Mouse (Mus musculus): ENCODE measurements around the gene Tsga10ip. TPM values are rescaled to one million over a fixed set of nuclear protein-coding genes. Genes with fewer than 3 reads are reported as not detected.

Gene Tsga10ip
- polyA plus RNA-seq, 1 experiment from 2014 or later: not detected

GRCm38 (mm10) chr19:5345297-5346131, 56.8 kb downstream of the Tsga10ip start:
- H3K4me1 ChIP-seq (replicated peaks; ENCODE audit: control insufficient read depth, insufficient read depth, low read length): peaks cover 6% of the 10 kb centered on the region; the same call in 1 of the 2 replicates
- no peaks in the 10 kb centered on the region for H3K36me3 ChIP-seq (replicated peaks; ENCODE audit: control insufficient read depth, insufficient read depth)
- WGBS: 85% methylated on average over 6 of the region's 6 CpGs
- DNase-seq (ENCODE audit: low spot score) (no peak), ATAC-seq (ENCODE audit: low FRiP score) (no peak)
- no peaks in the 10 kb centered on the region for H3K9me3 ChIP-seq (ENCODE audit: control insufficient read depth, low read length)
- H3K9ac ChIP-seq: no peak overlapping the region
- H3K4me3 ChIP-seq (replicated peaks; ENCODE audit: low read length): no peak overlapping the region
- H3K27me3 ChIP-seq (ENCODE audit: control insufficient read depth, insufficient read depth, low read length): no peaks in the 10 kb centered on the region
- H3K27ac ChIP-seq: no peak overlapping the region
- no peak overlapping the region for H3K4me2 ChIP-seq (replicated peaks)

DNA sequence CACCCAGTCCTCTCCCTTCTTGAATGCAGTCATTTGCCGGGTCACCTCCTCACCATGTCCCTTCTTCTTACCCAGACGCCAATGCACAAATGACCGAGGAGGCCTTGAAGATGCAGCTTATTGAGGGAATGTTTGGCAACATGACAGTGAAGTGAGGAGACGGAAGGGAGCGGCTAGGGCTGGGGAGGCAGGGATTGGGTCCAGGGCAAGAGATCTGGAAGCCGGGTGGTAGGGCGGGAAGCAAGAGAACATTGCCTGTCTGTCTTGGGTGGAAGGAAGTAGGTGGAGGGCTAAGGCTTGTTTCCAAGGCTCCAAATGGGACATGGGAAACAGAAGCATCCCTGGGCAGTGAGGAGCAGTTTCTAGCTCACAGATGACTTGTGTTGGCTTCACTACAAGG, 61.0 kb downstream of the Tsga10ip start:
- WGBS: 92% methylated on average over 7 of the region's 7 CpGs
- H3K27me3 ChIP-seq (ENCODE audit: control insufficient read depth, insufficient read depth, low read length): no peaks in the 10 kb centered on the region

More for the DNA sequence above, 61.0 kb downstream of the Tsga10ip start:
- Histone ChIP-seq H3K4me2 (replicated peaks) (no peak overlapping the region), H3K4me1 (replicated peaks; ENCODE audit: control insufficient read depth, insufficient read depth, low read length) (no peaks in the 10 kb centered on the region), H3K9me3 (ENCODE audit: control insufficient read depth, low read length) (no peaks in the 10 kb centered on the region), H3K27ac (no peak overlapping the region), H3K9ac (no peak overlapping the region), H3K4me3 (replicated peaks; ENCODE audit: low read length) (no peak overlapping the region), H3K36me3 (replicated peaks; ENCODE audit: control insufficient read depth, insufficient read depth) (no peaks in the 10 kb centered on the region)
- DNase-seq (ENCODE audit: low spot score) (no peak), ATAC-seq (ENCODE audit: low FRiP score) (no peak)

Other genes starting within 250 kb of the Tsga10ip start
- gene Pacs1, start 129.4 kb downstream of the Tsga10ip start, polyA plus RNA-seq (2014; fragmentation: Nextera tagmentation; extraction: Ambion mirVana): 54.3 and 59.7 TPM in 2 replicates
- gene Sf3b2, start 107.1 kb downstream of the Tsga10ip start, polyA plus RNA-seq (2014; fragmentation: Nextera tagmentation; extraction: Ambion mirVana): 299 and 305 TPM in 2 replicates
- 34.2 and 39.8 TPM in 2 replicates for gene Gal3st3, start 104.2 kb downstream of the Tsga10ip start, polyA plus RNA-seq (2014; fragmentation: Nextera tagmentation; extraction: Ambion mirVana)
- gene Catsper1, start 66.8 kb downstream of the Tsga10ip start, polyA plus RNA-seq (2014; fragmentation: Nextera tagmentation; extraction: Ambion mirVana): not detected in 2 replicates
- gene Cst6, start 53.0 kb downstream of the Tsga10ip start, polyA plus RNA-seq (2014; fragmentation: Nextera tagmentation; extraction: Ambion mirVana): 11.2 and 12.2 TPM in 2 replicates
- gene Eif1ad, start 35.8 kb downstream of the Tsga10ip start, polyA plus RNA-seq (2014; fragmentation: Nextera tagmentation; extraction: Ambion mirVana): 35.0 and 37.2 TPM in 2 replicates
- 308 and 323 TPM in 2 replicates for gene Banf1, start 35.4 kb downstream of the Tsga10ip start, polyA plus RNA-seq (2014; fragmentation: Nextera tagmentation; extraction: Ambion mirVana)
- 53.3 and 57.3 TPM in 2 replicates for gene Sart1, start 13.8 kb downstream of the Tsga10ip start, polyA plus RNA-seq (2014; fragmentation: Nextera tagmentation; extraction: Ambion mirVana)
- gene Drap1, start 22.5 kb upstream of the Tsga10ip start, polyA plus RNA-seq (2014; fragmentation: Nextera tagmentation; extraction: Ambion mirVana): 237 and 253 TPM in 2 replicates
- 61.3 and 66.0 TPM in 2 replicates for gene AI837181, start 22.6 kb upstream of the Tsga10ip start, polyA plus RNA-seq (2014; fragmentation: Nextera tagmentation; extraction: Ambion mirVana)
- gene Fosl1, start 45.0 kb upstream of the Tsga10ip start, polyA plus RNA-seq (2014; fragmentation: Nextera tagmentation; extraction: Ambion mirVana): not detected in 2 replicates
- gene Ccdc85b, start 55.4 kb upstream of the Tsga10ip start, polyA plus RNA-seq (2014; fragmentation: Nextera tagmentation; extraction: Ambion mirVana): 10.4 and 10.9 TPM in 2 replicates
- 145 and 151 TPM in 2 replicates for gene Fibp, start 58.1 kb upstream of the Tsga10ip start, polyA plus RNA-seq (2014; fragmentation: Nextera tagmentation; extraction: Ambion mirVana)
- 4.2 and 5.4 TPM in 2 replicates for gene Ctsw, start 66.0 kb upstream of the Tsga10ip start, polyA plus RNA-seq (2014; fragmentation: Nextera tagmentation; extraction: Ambion mirVana)
- 37.8 and 41.1 TPM in 2 replicates for gene Efemp2, start 71.4 kb upstream of the Tsga10ip start, polyA plus RNA-seq (2014; fragmentation: Nextera tagmentation; extraction: Ambion mirVana)
- 40.0 and 41.7 TPM in 2 replicates for gene Mus81, start 85.9 kb upstream of the Tsga10ip start, polyA plus RNA-seq (2014; fragmentation: Nextera tagmentation; extraction: Ambion mirVana)
- 3,620 and 3,763 TPM in 2 replicates for gene Cfl1, start 87.9 kb upstream of the Tsga10ip start, polyA plus RNA-seq (2014; fragmentation: Nextera tagmentation; extraction: Ambion mirVana)
- 0.21 and 0.58 TPM in 2 replicates for gene 1700020D05Rik, start 101.3 kb upstream of the Tsga10ip start, polyA plus RNA-seq (2014; fragmentation: Nextera tagmentation; extraction: Ambion mirVana)
- 87.1 and 96.5 TPM in 2 replicates for gene Snx32, start 108.0 kb upstream of the Tsga10ip start, polyA plus RNA-seq (2014; fragmentation: Nextera tagmentation; extraction: Ambion mirVana)
- 0.07 and 0.15 TPM in 2 replicates for gene Ovol1, start 158.1 kb upstream of the Tsga10ip start, polyA plus RNA-seq (2014; fragmentation: Nextera tagmentation; extraction: Ambion mirVana)
- gene Ap5b1, start 165.5 kb upstream of the Tsga10ip start, polyA plus RNA-seq (2014; fragmentation: Nextera tagmentation; extraction: Ambion mirVana): 3.8 and 4.0 TPM in 2 replicates
- gene Rnaseh2c, start 199.3 kb upstream of the Tsga10ip start, polyA plus RNA-seq (2014; fragmentation: Nextera tagmentation; extraction: Ambion mirVana): 55.1 and 55.3 TPM in 2 replicates
- 38.4 and 41.0 TPM in 2 replicates for gene Kat5, start 207.7 kb upstream of the Tsga10ip start, polyA plus RNA-seq (2014; fragmentation: Nextera tagmentation; extraction: Ambion mirVana)
- 30.2 and 31.0 TPM in 2 replicates for gene Rela, start 235.0 kb upstream of the Tsga10ip start, polyA plus RNA-seq (2014; fragmentation: Nextera tagmentation; extraction: Ambion mirVana)

Measured in hindbrain, embryonic 14.5 days (tissue).